Mouse (Mus musculus): ENCODE measurements around the gene Foxp1. TPM values are rescaled to one million over a fixed set of nuclear protein-coding genes. Genes with fewer than 3 reads are reported as not detected.
A peak's percentile ranks its signal among the peaks of the same experiment; 100 is the strongest.

Foxp1 gene
- total RNA-seq (2021) = 10 to 100 TPM; 82.4 to 85.4 TPM

DNA sequence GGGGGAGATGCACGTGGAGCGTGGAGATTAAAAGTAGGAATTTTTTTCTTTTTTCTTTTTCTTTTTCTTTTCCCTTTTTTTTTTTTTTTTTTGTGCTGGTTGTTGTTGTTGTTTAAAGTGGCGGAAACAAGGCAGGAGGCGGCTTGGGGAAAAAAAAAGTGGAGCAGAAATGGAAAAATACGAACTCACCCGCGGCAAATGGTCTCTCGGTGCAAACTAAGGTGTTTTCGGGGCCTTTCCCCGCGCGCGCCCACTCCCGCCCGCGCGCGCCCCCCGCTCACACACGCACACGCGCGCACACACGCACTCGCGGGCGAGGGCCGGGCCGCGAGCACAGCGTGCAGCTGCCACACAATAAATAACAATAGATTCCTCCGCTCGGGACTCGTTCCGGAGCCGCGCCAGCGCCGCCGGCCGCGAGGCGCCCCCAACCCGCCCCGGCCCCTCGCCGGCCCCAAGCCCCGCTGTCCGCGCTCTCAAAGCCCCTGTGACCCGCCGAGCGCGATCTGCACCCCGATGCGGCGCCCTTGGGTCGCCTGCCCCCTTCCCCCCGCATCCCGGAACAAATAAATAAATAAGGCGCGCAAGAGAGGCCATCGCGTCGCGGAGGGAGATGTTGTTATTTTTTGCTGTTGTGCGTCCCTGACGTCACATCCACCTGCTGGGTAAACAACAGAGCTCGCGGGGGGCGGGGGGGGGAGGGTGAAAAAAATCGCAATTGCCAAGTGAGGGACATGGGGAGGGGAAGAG lies at the start of gene Foxp1:
Foxp1 (minus strand) TSS at position 363 of the 750 bp plus-strand sequence.
- DNase-seq = peak; percentile 69 to 74

DNA sequence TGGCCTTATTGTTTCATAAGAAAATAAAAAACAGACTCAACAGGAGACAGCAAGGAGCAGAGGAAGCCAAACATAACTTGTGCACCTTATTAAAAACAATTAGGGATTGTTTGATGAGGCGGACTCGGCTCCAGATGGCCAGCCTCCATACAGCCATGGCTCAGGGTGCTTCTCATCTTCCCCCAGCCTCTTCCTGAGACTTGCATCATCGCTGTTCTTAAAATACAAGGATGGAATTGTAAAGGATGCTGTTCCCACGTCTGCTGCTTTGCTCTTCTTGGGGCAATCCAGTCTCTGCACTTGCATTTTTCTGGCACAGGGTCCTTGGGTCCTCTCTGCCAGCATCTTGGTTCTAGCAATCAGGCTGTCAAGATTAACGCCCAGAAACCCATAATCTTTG lies 49.5 kb upstream of the Foxp1 start:
- DNase-seq = no peak

DNA sequence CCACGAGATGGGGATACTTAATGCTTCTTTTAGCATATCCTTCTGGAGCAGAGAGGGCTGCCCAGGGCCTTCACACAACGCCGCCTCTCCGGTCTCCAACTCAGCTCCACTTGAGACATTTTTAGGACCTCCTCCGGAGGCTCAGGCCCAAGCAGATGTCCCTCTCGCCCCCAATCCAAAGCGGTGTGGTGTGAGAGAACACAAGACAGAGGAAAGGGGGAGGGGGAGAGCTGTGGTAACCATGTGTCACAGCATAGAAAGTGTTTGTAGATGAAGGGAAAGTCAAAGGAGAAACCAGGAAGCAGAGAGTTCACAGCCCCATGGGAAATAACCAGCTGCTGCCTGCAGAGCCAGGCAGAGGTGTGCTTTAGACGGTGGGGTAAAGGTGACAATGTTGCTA lies 44.4 kb upstream of the Foxp1 start:
- DNase-seq = no peak

DNA sequence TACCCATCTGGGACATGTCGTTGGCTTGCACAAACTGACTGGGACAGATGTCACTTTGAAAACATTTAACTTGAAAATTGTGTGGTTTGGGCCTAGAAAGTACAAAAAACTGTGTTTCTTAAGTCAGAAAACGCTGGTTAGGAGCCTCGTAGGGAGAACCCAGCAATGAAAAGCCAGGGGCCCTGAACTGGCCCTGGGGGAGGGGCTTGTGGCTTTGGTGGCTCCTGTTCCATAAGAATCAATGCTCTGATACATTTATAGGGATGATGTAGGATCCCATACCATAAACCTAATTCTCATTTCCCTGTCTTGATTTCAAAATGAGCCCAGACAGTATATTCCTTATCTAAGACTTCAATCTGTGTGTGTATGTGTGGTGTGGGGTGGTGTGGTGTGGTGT lies 42.2 kb upstream of the Foxp1 start:
- DNase-seq = no peak

DNA sequence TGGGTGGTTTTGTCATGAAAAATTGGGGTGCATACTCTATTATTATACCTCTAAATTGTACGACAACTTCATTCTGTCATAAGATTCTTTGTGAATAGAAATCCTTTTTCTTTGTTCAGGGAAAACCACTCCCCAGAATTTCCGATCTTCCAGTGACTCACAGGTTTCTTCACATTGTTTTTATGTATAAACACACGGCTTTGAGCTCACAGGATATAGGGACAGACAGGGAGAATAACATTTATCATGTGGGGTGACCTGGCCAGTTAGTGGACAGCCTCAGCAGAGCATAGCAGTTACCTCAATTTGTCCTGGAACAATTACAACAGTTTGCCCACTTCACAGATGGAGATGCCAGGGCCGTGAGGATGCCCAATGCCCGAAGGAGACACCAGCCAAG lies 34.4 kb upstream of the Foxp1 start:
- no peak for DNase-seq

DNA sequence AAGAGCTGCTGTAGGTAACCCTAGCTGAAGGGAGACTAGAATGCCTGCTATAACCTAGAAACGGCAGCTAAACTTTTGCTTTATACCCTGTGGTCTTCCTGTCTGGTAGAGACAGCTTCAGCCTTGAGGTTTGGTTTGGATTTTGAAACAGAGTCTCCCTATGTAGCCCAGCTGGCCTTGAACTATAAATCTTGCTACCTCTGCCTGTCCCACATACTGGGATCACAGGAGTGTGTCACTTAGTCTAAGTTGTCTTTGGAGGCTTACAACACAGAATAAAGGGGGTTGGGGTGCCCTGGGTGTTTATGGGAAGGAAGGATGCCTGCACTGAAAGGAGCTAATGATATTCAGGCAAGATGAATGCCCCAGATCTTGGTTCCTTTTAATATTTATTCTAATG lies 30.3 kb upstream of the Foxp1 start:
- DNase-seq = no peak

DNA sequence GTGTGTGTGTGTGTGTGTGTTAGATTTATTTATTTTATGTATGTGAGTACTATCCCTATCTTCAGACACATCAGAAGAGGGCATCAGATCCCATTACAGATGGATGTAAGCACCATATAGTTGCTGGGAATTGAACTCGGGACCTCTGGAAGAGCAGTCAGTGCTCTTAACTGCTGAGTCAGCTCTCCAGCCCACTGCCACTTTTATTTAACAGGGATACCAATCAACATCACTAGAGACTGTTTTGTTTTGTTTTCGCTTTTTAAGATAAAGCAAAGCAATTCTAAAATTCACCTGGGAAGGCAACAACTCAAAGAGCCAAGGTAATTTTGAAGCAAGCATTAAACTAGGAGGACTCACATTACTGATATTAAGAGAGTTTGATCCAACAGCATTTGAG lies 23.9 kb upstream of the Foxp1 start:
- DNase-seq = no peak

DNA sequence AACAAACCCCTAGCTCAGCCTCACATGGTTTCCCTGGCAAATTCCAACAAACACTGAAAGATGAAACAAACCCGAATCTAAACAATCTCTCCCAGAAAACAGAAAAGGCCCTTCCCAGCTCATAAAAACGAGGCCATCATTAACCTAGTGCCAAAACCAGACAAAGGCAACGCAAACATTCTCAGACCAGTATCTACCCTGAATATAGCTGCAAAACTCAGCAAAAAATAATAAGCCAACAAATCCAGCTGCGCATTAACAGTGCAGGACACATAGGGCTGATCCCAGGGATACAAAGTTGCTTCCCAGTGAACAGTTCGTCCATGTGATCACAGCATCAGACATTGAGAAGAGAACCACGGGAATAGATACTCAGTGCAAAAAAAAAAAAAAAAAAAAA lies 22.9 kb upstream of the Foxp1 start:
- no peak for DNase-seq

DNA sequence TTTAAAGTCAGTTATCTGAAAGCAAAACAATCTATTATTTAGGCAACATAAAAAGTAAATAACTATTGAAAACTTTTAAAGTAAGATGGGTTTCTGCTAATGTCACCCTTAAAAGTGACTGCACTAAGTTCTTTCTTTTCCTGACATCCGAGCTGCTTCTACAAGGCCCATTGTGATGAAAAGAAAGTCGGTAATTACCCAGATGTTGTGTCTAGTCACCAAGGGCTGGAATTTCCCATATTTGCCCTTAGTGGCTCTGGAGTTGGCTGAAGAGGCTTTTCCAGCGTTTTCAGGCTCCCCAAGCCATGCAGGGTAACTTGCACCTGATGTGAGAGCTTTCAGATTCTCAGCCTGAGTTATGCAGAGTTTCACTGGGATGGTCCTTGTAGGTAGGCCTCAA lies 18.6 kb upstream of the Foxp1 start:
- DNase-seq = no peak

DNA sequence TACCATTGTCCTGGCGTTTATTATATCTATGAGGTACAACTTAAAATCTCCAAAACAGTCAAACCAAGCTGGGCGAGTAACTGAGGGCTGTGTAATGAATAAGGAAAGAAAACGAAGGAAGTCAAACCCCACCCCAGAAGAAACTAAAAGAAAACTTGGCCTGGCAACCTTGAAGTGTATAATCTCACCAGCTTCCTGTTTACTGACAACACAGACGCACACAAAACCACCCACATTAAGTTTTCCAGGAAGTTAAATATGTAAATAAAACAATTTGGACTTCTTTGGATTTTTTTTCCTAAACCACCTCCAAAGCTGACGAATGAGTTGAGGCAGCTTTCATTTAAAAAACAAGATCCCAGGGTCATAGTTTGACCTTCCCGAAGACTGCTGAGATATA lies 18.1 kb upstream of the Foxp1 start:
- DNase-seq = no peak

DNA sequence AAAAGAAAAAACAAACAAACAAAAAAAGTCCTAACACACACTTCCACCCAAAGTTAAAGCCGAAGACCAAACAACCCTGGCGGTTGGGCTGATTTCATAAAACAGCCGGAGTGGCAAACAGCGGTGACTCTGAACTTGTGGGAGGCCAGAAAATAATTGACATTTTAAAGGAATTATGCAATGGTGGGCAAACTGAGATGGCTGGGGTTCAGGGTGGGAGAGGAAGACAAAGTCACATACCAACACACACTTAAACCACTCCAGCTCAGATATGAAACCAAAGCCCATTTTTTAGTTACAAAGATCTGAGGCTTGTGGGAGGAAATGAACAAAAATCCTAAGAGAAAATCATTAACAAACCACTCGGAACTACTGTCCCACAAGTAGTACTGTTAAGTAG lies 17.6 kb upstream of the Foxp1 start:
- no peak for DNase-seq

DNA sequence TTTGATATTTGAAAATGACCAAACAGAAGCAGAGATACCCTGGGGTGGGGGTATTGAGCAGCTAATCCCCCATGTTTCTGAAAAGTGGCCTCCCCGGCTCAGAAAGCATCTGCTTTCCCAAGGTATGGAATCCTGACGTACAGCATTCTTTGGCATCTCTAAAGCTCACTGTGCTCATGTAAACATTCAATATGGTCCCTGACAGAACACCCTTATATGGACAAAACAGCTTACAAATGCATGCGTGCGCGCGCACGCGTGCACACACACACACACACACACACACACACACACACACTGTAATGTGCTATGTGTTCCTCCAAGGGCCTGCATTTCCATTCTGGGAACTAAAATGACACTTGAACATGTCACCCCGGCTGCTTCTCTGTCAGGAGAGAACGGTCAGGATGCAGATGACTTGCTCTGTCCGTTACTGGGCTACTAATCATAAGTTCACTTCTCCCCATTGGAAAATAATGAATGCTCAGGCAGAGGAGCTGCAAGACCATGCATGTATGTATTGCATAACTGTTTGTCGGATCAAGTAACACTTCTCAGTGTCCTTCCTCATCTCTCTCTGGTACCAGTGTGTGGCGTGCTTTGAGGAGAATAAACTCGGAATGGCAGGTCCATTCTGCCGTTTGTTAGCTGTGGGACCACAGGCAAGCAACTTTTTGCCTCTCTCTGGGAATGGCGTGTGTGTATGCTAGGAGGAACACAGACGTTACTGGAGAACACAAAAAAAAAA lies 15.8 kb upstream of the Foxp1 start:
- no peak for DNase-seq

DNA sequence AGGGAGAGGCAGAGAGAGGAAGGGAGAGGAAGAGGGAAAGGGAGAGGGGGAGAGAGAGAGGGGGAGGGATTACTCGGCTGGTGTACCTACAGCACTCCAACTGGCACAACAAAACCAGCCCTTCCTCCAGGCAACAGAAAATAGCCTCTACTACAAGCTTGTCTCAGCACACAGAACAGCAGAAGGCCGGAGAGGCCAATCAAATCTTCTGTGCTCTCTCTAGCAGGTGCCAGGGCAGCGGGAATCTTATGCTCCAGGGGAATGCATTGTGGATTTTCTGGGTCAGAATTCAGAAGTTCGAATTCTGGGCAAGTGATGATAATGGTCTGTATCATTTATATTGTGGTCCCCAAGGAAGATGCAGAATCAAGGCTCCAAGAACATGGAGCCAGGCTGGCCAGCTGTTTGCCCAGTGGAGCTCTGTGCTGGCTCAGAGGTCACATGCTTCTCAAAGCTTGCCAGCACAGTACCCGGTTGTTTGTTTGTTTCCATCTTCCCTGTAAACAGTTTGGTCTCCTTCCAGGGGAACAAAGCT lies 11.8 kb upstream of the Foxp1 start:
- DNase-seq = no peak

DNA sequence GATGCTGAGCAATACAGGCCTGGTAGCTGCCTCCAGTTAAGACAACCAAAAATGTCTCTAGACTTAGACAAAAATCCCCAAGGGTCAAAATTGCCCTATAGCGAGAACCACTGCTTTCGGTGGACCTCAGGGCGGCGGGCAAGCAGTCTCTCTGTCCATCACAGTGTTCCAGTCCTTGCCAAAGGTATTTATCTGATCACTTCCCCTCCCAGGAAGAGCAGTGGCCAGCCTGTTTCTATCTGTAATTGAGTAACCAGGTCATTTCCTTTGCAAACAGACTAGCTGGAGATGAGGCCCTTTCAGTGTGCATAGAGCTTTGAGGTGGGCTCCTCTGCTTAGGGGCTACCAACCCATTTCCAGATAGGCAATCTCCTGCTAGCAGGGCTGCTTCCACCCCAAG lies 9.9 kb upstream of the Foxp1 start:
- no peak for DNase-seq

DNA sequence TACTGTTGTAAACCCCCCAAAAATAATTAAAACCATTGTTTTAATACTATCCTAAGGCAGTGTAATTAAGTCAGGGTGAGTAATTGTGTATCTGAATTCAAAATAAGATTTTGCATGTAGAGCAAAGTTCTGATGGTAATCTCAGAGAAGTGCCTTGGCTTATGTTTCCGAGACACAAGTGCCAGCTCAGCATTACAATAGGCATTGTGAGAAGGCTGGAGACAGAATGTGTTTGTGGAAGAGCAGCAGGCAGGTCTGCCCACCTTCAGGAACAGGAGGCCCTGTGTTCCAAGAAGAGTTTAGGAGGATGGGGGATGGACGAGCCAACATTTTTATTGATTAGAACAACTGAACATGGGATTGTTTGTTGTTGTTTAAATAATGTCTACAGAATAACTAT lies 6.5 kb upstream of the Foxp1 start:
- no peak for DNase-seq

DNA sequence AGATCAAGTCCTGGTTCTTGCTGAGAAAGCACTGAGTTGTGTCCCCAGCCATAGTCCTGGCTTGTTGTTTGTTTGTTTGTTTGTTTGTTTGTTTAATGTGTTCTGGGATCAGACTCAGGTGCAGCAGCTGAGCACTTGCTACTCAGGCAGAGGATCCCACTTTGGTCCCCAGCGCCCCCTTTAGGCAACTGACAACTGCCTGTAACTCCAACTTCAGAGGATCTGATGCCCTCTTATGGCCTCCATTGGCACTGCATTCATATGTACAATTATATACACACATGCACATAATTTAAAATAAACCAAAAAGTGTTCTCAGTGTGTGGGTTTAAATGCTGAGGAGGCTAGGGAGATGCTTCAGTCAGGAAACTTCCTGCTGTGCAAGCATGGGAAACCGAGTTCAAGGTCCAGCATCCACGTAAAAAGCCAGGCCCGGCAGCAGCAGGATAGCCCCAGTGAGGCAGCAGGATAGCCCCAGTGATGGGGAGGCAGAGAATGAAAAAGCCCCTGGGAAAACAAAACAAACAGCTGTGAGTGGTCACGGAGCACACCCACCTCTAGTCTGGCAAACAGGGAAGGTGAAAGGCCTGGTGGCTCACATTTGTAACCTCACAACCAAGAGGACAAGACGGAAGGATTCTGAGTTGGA lies 5.1 kb upstream of the Foxp1 start:
- no peak for DNase-seq

DNA sequence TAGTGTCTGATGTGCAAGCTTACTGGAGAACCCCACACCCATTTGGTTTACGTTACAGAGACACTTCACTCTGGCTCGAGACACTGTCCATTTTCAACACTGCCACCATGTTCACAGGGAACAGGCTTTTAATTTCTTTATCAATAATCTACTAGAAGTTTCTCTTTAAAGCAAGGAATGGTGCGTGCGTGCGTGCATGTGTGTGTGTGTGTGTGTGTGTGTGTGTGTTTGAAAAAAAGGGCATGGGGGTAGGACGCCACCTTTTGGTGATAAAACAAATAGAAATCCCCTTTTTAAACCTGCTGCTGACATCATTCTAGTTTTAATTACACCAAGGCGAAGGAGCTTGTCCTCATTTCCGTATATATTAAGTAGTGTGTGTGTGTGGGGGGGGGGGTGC lies 2.8 kb upstream of the Foxp1 start:
- no peak for DNase-seq

DNA sequence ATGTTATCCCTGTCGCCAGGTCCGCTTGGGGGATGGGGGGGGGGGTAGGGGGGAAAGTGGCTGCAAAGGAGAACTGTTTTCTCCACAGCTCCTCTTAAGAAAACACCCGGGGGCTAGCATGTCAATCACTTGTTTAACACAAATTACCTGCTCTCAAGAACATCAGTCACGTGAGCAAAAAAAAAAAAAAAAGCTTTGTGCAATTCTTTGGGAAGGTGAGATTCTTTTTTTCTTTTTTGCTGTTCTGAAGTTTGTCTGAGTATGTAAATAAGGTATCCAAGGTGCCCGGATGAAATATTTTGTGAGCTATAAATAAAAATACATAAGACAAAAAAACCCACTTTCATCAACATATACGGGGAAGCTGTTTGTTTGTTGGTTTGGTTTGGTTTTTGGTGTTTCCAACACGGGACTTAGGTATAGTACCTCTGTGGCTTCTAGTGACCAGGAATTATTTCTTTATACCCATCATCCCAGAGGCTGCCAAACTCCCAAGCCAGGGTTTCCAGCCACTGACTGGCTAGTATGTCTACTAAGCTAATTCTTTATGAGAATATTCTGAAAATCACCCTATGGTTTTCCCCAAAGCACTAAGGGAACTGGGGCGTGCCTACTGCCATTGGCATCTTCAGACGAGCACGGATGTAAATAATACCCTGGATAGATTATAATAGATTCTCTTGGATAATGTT lies 1.3 kb upstream of the Foxp1 start:
- DNase-seq = no peak

DNA sequence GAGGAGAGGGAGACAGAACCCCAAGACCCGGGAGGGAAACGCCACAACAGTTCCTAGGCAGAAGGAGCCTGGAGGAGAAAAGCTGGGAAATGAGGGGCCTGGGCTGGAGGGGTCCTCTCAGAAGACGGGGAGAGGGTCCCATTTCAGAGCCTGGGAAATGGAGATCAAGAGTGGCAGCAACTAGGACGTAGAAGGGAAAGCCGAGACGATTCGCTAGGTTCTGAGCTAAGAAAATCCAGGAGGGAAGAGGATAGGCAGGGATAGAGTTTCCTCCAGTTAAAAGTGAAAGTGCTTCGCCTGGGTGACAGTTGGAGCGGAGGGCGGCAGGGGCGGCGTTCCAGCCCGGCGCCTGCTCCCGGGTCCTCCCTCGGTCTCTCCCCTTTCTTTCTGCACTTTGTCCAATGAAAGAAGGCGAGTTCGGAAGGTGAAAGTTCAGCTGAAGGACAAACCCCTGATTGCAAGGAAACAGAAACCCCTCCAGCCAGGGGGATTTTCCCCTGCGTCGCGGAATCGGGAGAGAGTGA lies 650 bp upstream of the Foxp1 start:
- DNase-seq = peak; percentile 77 to 79

DNA sequence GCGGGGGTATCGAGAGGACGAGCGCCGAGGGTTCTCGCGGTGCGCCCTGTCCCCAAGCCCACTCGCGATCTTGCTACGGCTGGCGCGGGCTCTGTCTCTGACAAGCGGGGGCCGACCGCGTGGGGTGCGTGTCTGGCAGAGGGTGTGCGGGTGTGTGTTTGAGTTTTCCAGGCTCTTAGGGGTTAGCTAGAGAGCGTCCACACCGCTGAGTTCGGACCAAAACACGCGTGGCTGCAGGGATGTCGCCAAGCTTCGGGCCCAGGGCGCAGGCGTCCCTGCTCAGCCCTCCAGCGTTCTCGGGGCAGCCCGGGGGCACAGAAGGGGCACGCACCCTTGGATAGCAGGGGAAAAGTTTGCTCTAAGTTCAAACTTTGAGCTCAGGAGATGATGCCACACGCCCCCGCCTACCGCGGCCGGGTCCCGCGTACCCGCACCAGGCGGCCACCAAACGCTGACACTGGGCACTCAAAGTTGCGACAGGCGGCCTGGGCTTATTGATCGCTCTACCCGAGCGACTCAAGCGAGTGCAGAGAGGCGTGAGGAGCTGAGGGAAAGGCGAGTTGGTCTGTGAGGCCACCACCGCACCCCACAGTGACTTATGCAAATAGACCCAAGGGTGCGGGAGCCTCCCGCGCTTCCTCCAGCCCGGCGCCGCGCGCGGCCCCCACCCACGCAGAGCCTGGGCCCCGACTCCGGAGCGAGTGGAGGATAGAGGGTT lies 721 bp downstream of the Foxp1 start:
- peak; percentile 31 to 42 for DNase-seq

DNA sequence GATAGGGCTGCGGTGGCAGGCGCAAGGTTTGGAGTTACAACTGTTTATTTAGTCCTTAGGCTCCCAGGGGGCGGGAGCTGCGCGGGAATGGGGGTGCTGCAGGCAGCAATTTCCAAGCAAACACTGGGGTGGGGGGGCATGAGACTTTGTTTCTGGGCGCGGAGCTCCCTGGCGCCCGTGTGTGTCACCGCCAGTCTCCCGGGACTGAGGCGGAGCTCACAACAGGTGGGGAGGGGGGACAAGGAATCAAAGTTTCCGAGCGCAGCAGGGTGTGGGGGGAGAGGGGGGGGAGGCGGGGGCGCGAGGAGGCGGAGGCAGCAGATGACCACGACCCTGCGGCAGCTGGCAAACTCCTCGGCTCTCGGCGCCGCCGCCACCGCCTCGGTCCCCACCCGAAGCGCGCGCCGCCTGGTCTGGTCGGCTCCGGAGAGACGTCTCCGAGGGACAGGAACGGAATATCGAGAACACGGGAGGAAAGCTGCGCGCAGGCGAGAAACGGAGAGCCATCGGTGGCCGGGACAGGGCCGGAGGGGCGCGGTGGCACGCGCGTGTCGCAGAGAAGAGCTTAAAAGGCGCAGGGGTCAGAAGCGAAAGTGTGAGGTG lies 1.4 kb downstream of the Foxp1 start:
- peak; percentile 41 to 48 for DNase-seq

DNA sequence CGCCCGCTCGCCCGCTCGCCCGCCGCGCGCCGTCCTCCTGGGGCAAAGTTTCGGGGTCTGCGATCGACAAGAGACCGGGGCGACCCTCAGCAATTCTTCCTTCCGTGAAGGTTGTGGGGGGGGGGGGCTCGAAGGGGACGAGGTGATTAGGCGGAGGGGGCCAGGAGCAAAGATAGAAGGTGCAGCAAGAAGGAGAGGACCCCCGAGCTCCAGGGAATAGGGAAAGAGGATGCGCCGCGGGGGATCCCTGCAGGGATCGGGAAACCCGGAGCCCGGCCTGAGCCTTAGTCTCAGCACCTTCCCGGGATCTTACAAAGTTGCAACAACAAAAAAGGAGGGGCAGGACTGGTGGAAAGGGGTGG lies 1.9 kb downstream of the Foxp1 start:
- no peak for DNase-seq

All from layer of hippocampus, postnatal 36 days (tissue).